Mouse (Mus musculus): ENCODE measurements around the gene Tagln.

The Tagln gene

GRCm38 (mm10) chr9:45935628-45936210 is at the start of gene Tagln:
Gene Tagln, minus strand, starts transcription at chr9:45936058.
- no peak for DNase-seq (ENCODE audit: extremely low read depth, low read depth)

- no peak for DNase-seq (ENCODE audit: extremely low read depth, low read depth)
These were observed 49.3 kb upstream of the Tagln start for GRCm38 (mm10) chr9:45985229-45985567.

GRCm38 (mm10) chr9:45984409-45985228 is 48.8 kb upstream of the Tagln start:
- peak; percentile 54 for DNase-seq (ENCODE audit: extremely low read depth, low read depth)

- DNase-seq (ENCODE audit: extremely low read depth, low read depth): peak; percentile 35
These were observed 48.0 kb upstream of the Tagln start for GRCm38 (mm10) chr9:45983676-45984408.

GRCm38 (mm10) chr9:45981331-45981730 is 45.5 kb upstream of the Tagln start:
- DNase-seq (ENCODE audit: extremely low read depth, low read depth): no peak

- DNase-seq (ENCODE audit: extremely low read depth, low read depth): no peak
These were observed 44.8 kb upstream of the Tagln start for GRCm38 (mm10) chr9:45980611-45981010.

- DNase-seq (ENCODE audit: extremely low read depth, low read depth): no peak
These were observed 43.9 kb upstream of the Tagln start for GRCm38 (mm10) chr9:45979778-45980177.

- no peak for DNase-seq (ENCODE audit: extremely low read depth, low read depth)
These were observed 41.0 kb upstream of the Tagln start for GRCm38 (mm10) chr9:45976884-45977283.

- DNase-seq (ENCODE audit: extremely low read depth, low read depth): no peak
These were observed 27.7 kb upstream of the Tagln start for GRCm38 (mm10) chr9:45963577-45963976.

- DNase-seq (ENCODE audit: extremely low read depth, low read depth): no peak
These were observed 26.0 kb upstream of the Tagln start for GRCm38 (mm10) chr9:45961855-45962254.

GRCm38 (mm10) chr9:45959661-45960060 is 23.8 kb upstream of the Tagln start:
- no peak for DNase-seq (ENCODE audit: extremely low read depth, low read depth)

GRCm38 (mm10) chr9:45958851-45959250 is 23.0 kb upstream of the Tagln start:
- no peak for DNase-seq (ENCODE audit: extremely low read depth, low read depth)

- DNase-seq (ENCODE audit: extremely low read depth, low read depth): no peak
These were observed 22.3 kb upstream of the Tagln start for GRCm38 (mm10) chr9:45958023-45958670.

- DNase-seq (ENCODE audit: extremely low read depth, low read depth): peak; percentile 57
These were observed 19.5 kb upstream of the Tagln start, which contains the start of gene Sidt2 for GRCm38 (mm10) chr9:45955107-45955963. Gene Sidt2, minus strand, starts transcription at chr9:45955258.

GRCm38 (mm10) chr9:45954294-45955106 is 18.6 kb upstream of the Tagln start:
- peak; percentile 33 for DNase-seq (ENCODE audit: extremely low read depth, low read depth)

GRCm38 (mm10) chr9:45953511-45954293 is 17.8 kb upstream of the Tagln start:
- DNase-seq (ENCODE audit: extremely low read depth, low read depth): no peak

GRCm38 (mm10) chr9:45952890-45953289 is 17.0 kb upstream of the Tagln start:
- DNase-seq (ENCODE audit: extremely low read depth, low read depth): no peak

GRCm38 (mm10) chr9:45952057-45952456 is 16.2 kb upstream of the Tagln start:
- DNase-seq (ENCODE audit: extremely low read depth, low read depth): no peak

GRCm38 (mm10) chr9:45946872-45947183 is 11.0 kb upstream of the Tagln start:
- no peak for DNase-seq (ENCODE audit: extremely low read depth, low read depth)

Data from MEL-GATA-1-ER (cell line).